Mouse (Mus musculus): ENCODE measurements around the gene Mettl21a. TPM values are rescaled to one million over a fixed set of nuclear protein-coding genes. Genes with fewer than 3 reads are reported as not detected.

The Mettl21a gene
- total and polyA plus RNA-seq, 3 experiments: 7.4 to 8.5 TPM; not detected in 1

DNA sequence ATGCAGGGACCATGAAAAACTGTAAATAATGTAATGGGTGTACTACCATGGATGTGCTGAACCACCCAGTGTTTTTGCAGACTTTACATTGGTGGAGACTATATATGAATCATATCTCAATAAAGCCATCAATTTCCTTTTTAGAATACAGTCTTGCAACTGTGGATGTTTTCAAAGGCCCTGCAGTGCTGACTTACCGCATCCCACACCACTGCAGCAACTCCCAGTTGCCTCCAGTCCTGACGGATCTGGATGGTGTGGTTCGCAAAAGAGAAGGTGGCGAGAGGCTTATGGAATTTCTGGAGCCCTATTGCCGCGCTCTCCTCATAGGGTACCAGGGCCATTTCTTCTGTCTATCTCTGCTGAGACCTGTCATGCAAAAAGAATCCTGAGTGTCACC lies 966 bp downstream of the Mettl21a start:
- Histone ChIP-seq H3K4me1 (ENCODE audit: control insufficient read depth in 1 of 2, insufficient read depth in 2 of 2, low read length in 2 of 2) (peaks cover 0 to 5% of the 10 kb centered on the region in 2 experiments; a peak in 2 of 4 replicates), H3K9me3 (replicated peaks; ENCODE audit: insufficient read depth, low read length) (no peaks in the 10 kb centered on the region), H3K4me3 (ENCODE audit: control insufficient read depth in 1 of 2, insufficient read depth in 1 of 2, low read depth in 2 of 2, low read length in 2 of 2) (peak overlapping the region in 1 of 2 experiments; percentile 86; a peak in 1 of 4 replicates), H3K27ac (ENCODE audit: control insufficient read depth, low read depth, low read length) (no peak overlapping the region), H3K36me3 (ENCODE audit: control insufficient read depth in 1 of 2, insufficient read depth in 2 of 2, low read length in 2 of 2) (peaks cover 0 to 7% of the 10 kb centered on the region in 2 experiments; a peak in 1 of 4 replicates), H3K9ac (ENCODE audit: control insufficient read depth, low read depth, low read length, poor library complexity, severe bottlenecking) (peak overlapping the region; percentile 92; the same call in 1 of the 2 replicates), H3K27me3 (ENCODE audit: control insufficient read depth in 1 of 2, insufficient read depth in 2 of 2, low read length in 2 of 2) (no peaks in the 10 kb centered on the region), H3K79me2 (ENCODE audit: control insufficient read depth, insufficient read depth, low read length, poor library complexity) (peaks cover 4% of the 10 kb centered on the region; the same call in 1 of the 2 replicates)
- no peak for DNase-seq (ENCODE audit: low read depth, low spot score)
- TF ChIP-seq MEF2A (IDR thresholded peaks at IDR 0.05; ENCODE audit: extremely low read depth, insufficient replicate concordance, low read depth, low read length, poor library complexity, severe bottlenecking) (no peak), ZNF384 (IDR thresholded peaks at IDR 0.05; ENCODE audit: low read depth, low read length) (no peak), MYB (IDR thresholded peaks at IDR 0.05; ENCODE audit: low read depth, low read length) (no peak), GATA1 (IDR thresholded peaks at IDR 0.05; ENCODE audit: low read depth, low read length) (no peak), ELF1 (IDR thresholded peaks at IDR 0.05; ENCODE audit: low read depth, low read length) (no peak), KAT2A (conservative IDR thresholded peaks at IDR 0.05; ENCODE audit: low read depth, low read length) (no peak), EP300 (IDR thresholded peaks at IDR 0.05; ENCODE audit: low read depth in 1 of 2, low read length in 2 of 2) (no peak), CTCF (IDR thresholded peaks at IDR 0.05 in 2 of 3, conservative IDR thresholded peaks at IDR 0.05 in 1 of 3; ENCODE audit: control insufficient read depth in 1 of 3, insufficient read depth in 1 of 3, low read depth in 2 of 3, low read length in 3 of 3, poor library complexity in 1 of 3, severe bottlenecking in 1 of 3) (no peak), POLR2AphosphoS2 (IDR thresholded peaks at IDR 0.05; ENCODE audit: low read length) (no peak), ZKSCAN1 (IDR thresholded peaks at IDR 0.05; ENCODE audit: low read depth, low read length) (no peak), JUND (IDR thresholded peaks at IDR 0.05; ENCODE audit: low read depth, low read length) (no peak), MAX (IDR thresholded peaks at IDR 0.05; ENCODE audit: low read length) (no peak), POLR2A (IDR thresholded peaks at IDR 0.05; ENCODE audit: control insufficient read depth in 1 of 2, insufficient read depth in 1 of 2, low read depth in 1 of 2, low read length in 2 of 2, poor library complexity in 1 of 2) (no peak), MXI1 (IDR thresholded peaks at IDR 0.05; ENCODE audit: low read depth, low read length) (no peak), MAZ (IDR thresholded peaks at IDR 0.05; ENCODE audit: low read depth, low read length) (no peak), MAFK (IDR thresholded peaks at IDR 0.05; ENCODE audit: borderline replicate concordance, low read depth, low read length) (no peak), GABPA (IDR thresholded peaks at IDR 0.05; ENCODE audit: low read depth, low read length) (no peak), NELFE (IDR thresholded peaks at IDR 0.05; ENCODE audit: low read depth, low read length) (no peak), SIN3A (IDR thresholded peaks at IDR 0.05; ENCODE audit: low read length) (no peak), E2F4 (IDR thresholded peaks at IDR 0.05; ENCODE audit: borderline replicate concordance, low read depth, low read length) (no peak)

- H3K4me1 ChIP-seq (ENCODE audit: control insufficient read depth in 1 of 2, insufficient read depth in 2 of 2, low read length in 2 of 2): peaks cover 0 to 5% of the 10 kb centered on the region in 2 experiments; a peak in 2 of 4 replicates
- no peaks in the 10 kb centered on the region for H3K27me3 ChIP-seq (ENCODE audit: control insufficient read depth in 1 of 2, insufficient read depth in 2 of 2, low read length in 2 of 2)
- DNase-seq (ENCODE audit: low read depth, low spot score): no peak
- H3K9me3 ChIP-seq (replicated peaks; ENCODE audit: insufficient read depth, low read length): no peaks in the 10 kb centered on the region
- H3K36me3 ChIP-seq (ENCODE audit: control insufficient read depth in 1 of 2, insufficient read depth in 2 of 2, low read length in 2 of 2): peaks cover 0 to 7% of the 10 kb centered on the region in 2 experiments; a peak in 1 of 4 replicates
- TF ChIP-seq UBTF (IDR thresholded peaks at IDR 0.05; ENCODE audit: borderline replicate concordance, insufficient read depth, low read depth, low read length) (no peak), HCFC1 (IDR thresholded peaks at IDR 0.05; ENCODE audit: low read depth, low read length) (no peak), JUND (IDR thresholded peaks at IDR 0.05; ENCODE audit: low read depth, low read length) (no peak), ZC3H11A (IDR thresholded peaks at IDR 0.05; ENCODE audit: low read depth, low read length) (no peak), ZKSCAN1 (IDR thresholded peaks at IDR 0.05; ENCODE audit: low read depth, low read length) (no peak), MAFK (IDR thresholded peaks at IDR 0.05; ENCODE audit: borderline replicate concordance, low read depth, low read length) (no peak), USF2 (IDR thresholded peaks at IDR 0.05; ENCODE audit: borderline replicate concordance in 1 of 2, insufficient read depth in 1 of 2, low read depth in 1 of 2, low read length in 2 of 2) (no peak), RCOR1 (IDR thresholded peaks at IDR 0.05; ENCODE audit: low read depth, low read length) (no peak), CHD2 (IDR thresholded peaks at IDR 0.05; ENCODE audit: low read length) (no peak), E2F4 (IDR thresholded peaks at IDR 0.05; ENCODE audit: borderline replicate concordance, low read depth, low read length) (no peak), TAL1 (IDR thresholded peaks at IDR 0.05; ENCODE audit: low read length) (no peak), POLR2A (IDR thresholded peaks at IDR 0.05; ENCODE audit: control insufficient read depth in 1 of 2, insufficient read depth in 1 of 2, low read depth in 1 of 2, low read length in 2 of 2, poor library complexity in 1 of 2) (no peak), USF1 (IDR thresholded peaks at IDR 0.05; ENCODE audit: low read depth, low read length) (no peak), MAZ (IDR thresholded peaks at IDR 0.05; ENCODE audit: low read depth, low read length) (no peak), GATA1 (IDR thresholded peaks at IDR 0.05; ENCODE audit: low read depth, low read length) (no peak), MAX (IDR thresholded peaks at IDR 0.05; ENCODE audit: low read length) (no peak)
- no peak overlapping the region for H3K27ac ChIP-seq (ENCODE audit: control insufficient read depth, low read depth, low read length)
- H3K9ac ChIP-seq (ENCODE audit: control insufficient read depth, low read depth, low read length, poor library complexity, severe bottlenecking): no peak overlapping the region
- H3K79me2 ChIP-seq (ENCODE audit: control insufficient read depth, insufficient read depth, low read length, poor library complexity): peaks cover 4% of the 10 kb centered on the region; the same call in 1 of the 2 replicates
- H3K4me3 ChIP-seq (ENCODE audit: control insufficient read depth in 1 of 2, insufficient read depth in 1 of 2, low read depth in 2 of 2, low read length in 2 of 2): no peak overlapping the region
Observed at GRCm38 (mm10) chr1:64615531-64615991, 1.5 kb downstream of the Mettl21a start.
